Mouse (Mus musculus) left cerebral cortex, postnatal 4 days (tissue): Measurements from ENCODE around the gene Olfm2. TPM values are rescaled to one million over a fixed set of nuclear protein-coding genes. Genes with fewer than 3 reads are reported as not detected.

Source experiments
- DNase-seq: peaks from one replicate; pipeline ENCODE4 v3.0.0-alpha.2; 2022
- intact Hi-C: fragments of 180-260 bp; cut with DNase I; formaldehyde crosslinking; loops from one replicate; pipeline ENCODE4 v1.15.1; 2025
- total RNA-seq, 2 experiments: library from RNA; stranded (reverse); gene quantifications; 2 replicates each; pipeline ENCODE4 v1.2.3; 2021

The Olfm2 gene
- total RNA-seq: 100 to 1,000 TPM; 229 to 241 TPM

DNA sequence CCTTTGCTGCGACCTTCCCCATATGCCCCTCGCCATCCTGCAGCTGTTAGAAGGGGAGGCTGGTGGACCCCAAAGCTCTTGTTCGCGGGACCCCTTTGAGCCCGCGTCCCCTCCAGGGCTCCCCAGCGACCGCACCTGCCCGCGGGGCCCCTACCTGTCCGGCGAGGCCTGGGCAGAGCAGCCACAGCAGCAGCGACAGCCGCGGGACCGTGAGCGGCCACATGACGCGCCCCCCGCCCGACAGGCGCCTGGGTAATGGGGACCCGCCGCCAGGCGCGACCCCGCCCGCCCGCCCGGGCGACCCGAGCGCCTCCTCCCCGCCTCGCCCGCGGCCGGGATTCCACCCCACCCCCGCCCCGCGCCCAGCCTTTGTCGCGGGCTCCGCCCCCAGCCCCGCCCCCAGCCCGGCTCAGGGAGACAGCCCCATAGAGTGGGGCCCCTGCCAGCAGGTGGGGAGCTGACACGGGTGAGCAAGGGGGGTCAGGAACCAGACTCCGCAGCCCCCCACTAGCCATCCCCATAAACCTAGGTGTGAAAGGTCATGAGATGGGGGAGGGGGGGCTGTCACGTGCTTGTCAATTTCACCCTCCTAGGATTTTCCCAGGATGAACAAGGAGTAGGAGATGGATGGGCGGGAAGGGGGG lies at the start of gene Olfm2:
Olfm2 (minus strand) TSS at position 333 of the 644 bp plus-strand sequence.
- intact Hi-C loops: no loop called here
- peak; percentile 38 for DNase-seq

GRCm38 (mm10) chr9:20794108-20794806 lies 48.1 kb upstream of the Olfm2 start:
- peak; percentile 64 for DNase-seq
- intact Hi-C loops: no loop called here

GRCm38 (mm10) chr9:20790345-20790744 lies 44.2 kb upstream of the Olfm2 start:
- DNase-seq: no peak
- intact Hi-C loops: no loop called here

GRCm38 (mm10) chr9:20789651-20790050 lies 43.5 kb upstream of the Olfm2 start:
- intact Hi-C loops: no loop called here
- DNase-seq: no peak

- intact Hi-C loops: no loop called here
- DNase-seq: no peak
Observed at GRCm38 (mm10) chr9:20787992-20788391, 41.8 kb upstream of the Olfm2 start.

DNA sequence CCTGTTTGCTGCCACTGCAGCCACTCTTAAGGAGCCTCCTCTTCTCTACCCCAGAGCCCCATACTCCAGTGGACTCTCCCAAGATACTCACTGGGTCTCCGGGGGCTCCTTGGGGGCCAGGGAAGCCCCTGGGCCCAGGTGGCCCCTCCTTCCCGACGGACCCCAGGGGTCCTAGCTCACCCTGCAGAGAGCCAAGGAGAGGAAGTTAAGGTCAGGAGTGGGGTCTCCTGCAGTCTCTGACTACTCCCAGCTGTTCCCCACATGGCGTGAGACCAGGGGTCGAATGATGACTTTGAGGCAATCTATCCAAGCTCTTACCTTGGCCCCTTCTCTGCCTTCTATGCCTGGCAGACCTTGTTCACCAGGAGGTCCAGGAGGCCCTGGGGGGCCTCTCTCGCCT lies 38.9 kb upstream of the Olfm2 start:
- intact Hi-C loops: no loop called here
- no peak for DNase-seq

GRCm38 (mm10) chr9:20781286-20781685 lies 35.1 kb upstream of the Olfm2 start:
- DNase-seq: no peak
- intact Hi-C loops: no loop called here

- DNase-seq: no peak
- intact Hi-C loops: no loop called here
Observed at GRCm38 (mm10) chr9:20765274-20765673, 19.1 kb upstream of the Olfm2 start.

DNA sequence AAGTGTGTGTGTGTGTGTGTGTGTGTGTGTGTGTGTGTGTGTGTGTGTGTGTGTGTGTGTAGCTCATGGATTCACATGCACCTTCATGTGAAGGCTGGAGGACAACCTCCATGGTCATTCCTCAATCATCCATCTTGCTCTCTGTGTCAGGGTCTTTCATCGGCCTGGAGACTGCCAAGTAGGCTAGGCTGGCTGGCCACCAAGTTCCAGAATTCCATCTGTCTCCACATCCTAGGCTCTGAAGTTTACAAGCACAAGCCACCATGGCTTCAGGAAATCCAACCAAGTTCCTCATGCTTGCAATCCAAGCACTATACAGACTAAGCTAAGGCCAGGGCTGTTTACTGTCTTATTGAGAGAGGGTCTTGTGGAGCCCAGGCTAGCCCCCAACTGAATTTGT lies 16.9 kb upstream of the Olfm2 start:
- peak; percentile 54 for DNase-seq
- intact Hi-C loops: no loop called here

DNA sequence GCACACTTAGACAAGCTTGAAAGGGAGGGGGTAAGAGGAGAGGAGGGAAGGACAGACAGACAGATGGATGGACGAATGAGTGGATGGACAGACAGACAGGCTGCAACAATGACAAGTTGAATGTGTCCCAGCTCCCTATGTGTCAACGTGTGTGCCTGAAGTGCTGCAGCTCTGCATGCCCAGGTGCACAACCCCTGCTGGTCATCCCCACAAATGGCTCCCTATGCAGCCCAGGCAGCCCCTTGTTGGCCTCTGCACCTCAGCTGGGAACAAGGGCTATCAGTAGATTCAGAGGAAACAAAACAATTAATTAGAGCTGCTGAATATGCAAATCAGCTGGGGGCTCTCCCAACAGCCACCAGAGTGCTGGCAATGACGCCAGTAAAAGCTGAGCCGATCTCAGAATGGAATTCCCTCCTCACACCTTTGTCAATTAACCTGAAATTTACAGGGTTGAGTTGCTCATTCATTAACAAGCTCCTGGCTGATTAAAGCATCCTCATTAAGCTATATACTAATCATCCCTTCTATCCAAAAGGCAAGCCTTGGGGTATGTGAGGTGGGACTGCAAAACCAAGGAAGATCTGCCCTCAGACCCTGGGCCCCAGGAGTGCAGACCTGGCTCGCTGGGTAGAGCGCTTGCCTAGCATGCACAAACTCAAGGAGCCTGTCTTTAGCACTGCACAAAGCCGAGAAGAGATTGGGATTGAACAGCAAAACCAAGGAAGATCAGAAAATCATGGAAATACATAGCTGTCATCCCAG lies 16.2 kb upstream of the Olfm2 start:
- intact Hi-C loops: no loop called here

GRCm38 (mm10) chr9:20761388-20761787 lies 15.2 kb upstream of the Olfm2 start:
- intact Hi-C loops: no loop called here
- no peak for DNase-seq

More for the DNA sequence above, 16.2 kb upstream of the Olfm2 start:
- no peak for DNase-seq

GRCm38 (mm10) chr9:20760813-20761212 lies 14.7 kb upstream of the Olfm2 start:
- no peak for DNase-seq
- intact Hi-C loops: no loop called here

DNA sequence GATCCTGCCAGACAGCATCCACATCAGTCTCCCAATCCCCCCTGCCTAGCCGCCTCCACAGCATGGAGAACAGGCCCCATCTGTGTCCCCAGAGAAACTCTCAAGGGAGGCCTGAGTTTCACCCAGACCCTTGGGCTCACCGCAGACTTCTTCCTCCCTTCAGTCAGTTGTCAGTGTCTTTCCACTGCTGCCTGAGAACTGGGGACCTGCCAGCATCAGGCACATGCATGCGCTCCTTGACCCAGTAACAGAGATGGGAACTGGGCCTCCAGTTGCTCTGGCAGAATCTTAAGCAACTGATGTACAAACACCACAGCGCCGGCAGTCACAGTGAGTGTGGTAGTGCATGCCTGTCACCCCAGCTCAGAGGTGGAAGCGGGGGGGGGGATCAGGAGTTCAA lies 12.7 kb upstream of the Olfm2 start:
- DNase-seq: no peak
- intact Hi-C loops: no loop called here

GRCm38 (mm10) chr9:20758243-20758642 lies 12.1 kb upstream of the Olfm2 start:
- intact Hi-C loops: no loop called here

GRCm38 (mm10) chr9:20757087-20757955 lies 11.2 kb upstream of the Olfm2 start:
- peak; percentile 66 for DNase-seq
- intact Hi-C loops: no loop called here

More at GRCm38 (mm10) chr9:20758243-20758642, 12.1 kb upstream of the Olfm2 start:
- no peak for DNase-seq

DNA sequence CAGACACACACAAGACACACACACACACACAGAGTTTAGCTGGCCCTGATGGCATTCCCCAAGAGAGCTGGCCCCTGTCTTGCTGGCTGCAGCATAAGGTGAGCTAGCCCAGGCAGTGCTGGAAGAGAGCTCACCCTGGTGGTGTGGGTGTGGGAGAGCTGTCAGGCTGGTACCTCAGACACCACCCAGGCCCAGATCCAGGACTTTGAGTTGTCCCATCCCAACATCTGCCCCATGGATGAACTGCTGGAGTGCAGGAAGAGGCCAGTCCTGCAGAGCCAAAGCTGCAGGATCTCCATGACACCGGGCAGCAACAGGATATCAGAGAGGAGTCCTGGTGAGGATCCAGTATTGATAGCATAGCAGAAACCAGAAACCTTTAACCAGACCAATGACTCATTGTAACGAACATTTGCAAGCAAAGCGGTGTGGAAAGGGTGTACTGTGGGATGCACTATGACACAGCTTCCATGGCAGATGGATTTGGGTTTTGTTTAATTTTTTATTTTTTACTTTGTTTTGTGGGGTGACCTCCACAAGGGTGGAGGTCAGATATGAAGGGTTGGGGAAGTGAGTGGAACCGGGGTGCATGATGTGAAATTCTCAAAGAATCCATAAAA lies 10.0 kb upstream of the Olfm2 start:
- intact Hi-C loops: no loop called here
- DNase-seq: no peak

GRCm38 (mm10) chr9:20754335-20754734 lies 8.2 kb upstream of the Olfm2 start:
- DNase-seq: no peak
- intact Hi-C loops: no loop called here

DNA sequence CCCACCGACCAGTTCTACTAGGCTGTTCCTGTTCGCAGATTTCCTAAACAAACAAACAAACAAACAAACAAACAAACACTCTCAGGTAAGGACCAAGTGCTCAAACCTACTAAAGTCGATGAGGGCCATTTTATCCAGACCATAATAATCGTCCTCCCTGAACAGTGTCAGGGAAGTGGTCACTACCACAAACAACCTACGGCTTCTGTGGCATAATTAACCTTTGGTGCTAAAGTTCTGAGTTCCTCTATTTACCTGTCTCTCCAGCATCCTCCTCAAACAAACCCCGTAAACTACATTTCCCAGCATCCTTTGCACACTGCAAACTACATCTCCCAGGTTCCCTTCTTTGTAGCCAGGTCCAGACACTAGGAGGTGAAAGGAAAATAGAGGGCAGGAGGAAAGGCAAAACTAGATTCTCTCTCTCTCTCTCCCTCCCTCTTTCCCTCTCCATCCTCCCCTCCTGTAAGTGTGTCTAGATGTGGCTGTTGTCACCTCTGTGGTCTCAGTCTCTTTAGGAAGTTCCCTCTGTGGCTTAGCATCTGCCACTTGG lies 5.4 kb upstream of the Olfm2 start:
- intact Hi-C loops: no loop called here

DNA sequence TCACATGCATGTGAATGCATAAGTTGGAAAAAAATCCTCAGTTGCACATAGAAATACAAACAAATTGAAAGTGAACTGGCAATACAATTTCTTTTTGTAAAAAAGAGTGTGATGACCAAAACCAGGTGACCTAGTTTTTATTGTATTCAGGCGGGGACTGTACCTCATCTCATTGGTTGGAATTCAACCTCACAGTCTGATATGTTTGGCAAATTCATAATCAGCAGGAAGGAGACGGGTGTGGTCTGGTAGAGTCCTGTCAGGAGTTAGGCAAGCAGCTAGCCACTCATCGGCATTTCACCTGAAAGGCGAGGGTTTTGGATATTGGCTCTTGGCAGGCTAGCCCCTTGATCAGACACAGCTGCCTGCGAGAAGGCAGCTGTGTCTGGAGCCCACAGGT lies 3.1 kb upstream of the Olfm2 start:
- no peak for DNase-seq
- intact Hi-C loops: no loop called here

More for the DNA sequence above, 5.4 kb upstream of the Olfm2 start:
- no peak for DNase-seq

GRCm38 (mm10) chr9:20748540-20748939 lies 2.4 kb upstream of the Olfm2 start:
- intact Hi-C loops: no loop called here

More at GRCm38 (mm10) chr9:20748540-20748939, 2.4 kb upstream of the Olfm2 start:
- DNase-seq: no peak
